In genomic region chr19:5490313-5490897, GRCm38 (mm10) we compare ENCODE assay signal across 7 mouse cellular contexts. TPM values are rescaled to one million over a fixed set of nuclear protein-coding genes. Genes with fewer than 3 reads are reported as not detected.
DNase-seq lines count a peak whose midpoint lies in the region; ATAC-seq lines count a peak whose summit lies in the region.

Gene Cfl1, plus strand, starts transcription at chr19:5490455.

- H3K4me3 ChIP-seq in intestine, embryonic 15.5 days (replicated peaks), result peak within 1 kb of the TSS; percentile 100
- H3K4me3 ChIP-seq in midbrain, embryonic 10.5 days, result peak within 1 kb of the TSS; percentile 86

- H3K36me3 ChIP-seq in intestine, embryonic 15.5 days, result peaks cover 16% of the 10 kb centered on the region
- H3K36me3 ChIP-seq in midbrain, embryonic 10.5 days, result peaks cover 46% of the 10 kb centered on the region

- intact Hi-C loops in gastrocnemius, postnatal 36 days (cut with DNase I), result no loop called here
- intact Hi-C loops in left cerebral cortex, postnatal 25 days (cut with DNase I), result loop anchor here (1.0 to 2.0 kb wide), 4 partner anchors 20 to 194 kb away; partner anchors contain the start of genes Fibp, Sart1 and Snx32

- H3K4me1 ChIP-seq in intestine, embryonic 15.5 days (replicated peaks), result peaks cover 29% of the 10 kb centered on the region
- peaks cover 47% of the 10 kb centered on the region for H3K4me1 ChIP-seq in midbrain, embryonic 10.5 days

- H3K9ac ChIP-seq in intestine, embryonic 15.5 days, result peak within 1 kb of the TSS; percentile 98

- H3K4me2 ChIP-seq in intestine, embryonic 15.5 days (replicated peaks), result peak within 1 kb of the TSS; percentile 87

- peak within 1 kb of the TSS; percentile 99 for H3K27ac ChIP-seq in intestine, embryonic 15.5 days
- peak within 1 kb of the TSS; percentile 99 for H3K27ac ChIP-seq in midbrain, embryonic 10.5 days (replicated peaks)

- no peaks in the 10 kb centered on the region for H3K9me3 ChIP-seq in intestine, embryonic 15.5 days
- H3K9me3 ChIP-seq in midbrain, embryonic 10.5 days (replicated peaks), result no peaks in the 10 kb centered on the region

- peak; percentile 66 for ATAC-seq in intestine, embryonic 15.5 days

- peak; percentile 91 for DNase-seq in adrenal gland, adult 18-20 months (ENCODE audit: low spot score in 2 of 2)
- DNase-seq in embryo, embryonic 11.5 days (ENCODE audit: low read depth, low spot score), result peak; percentile 92
- peak; percentile 89 to 91 for DNase-seq in gastrocnemius, postnatal 36 days
- DNase-seq in left cerebral cortex, postnatal 25 days (ENCODE audit: low spot score in 2 of 2), result peak; percentile 96 to 98
- DNase-seq in midbrain, embryonic 10.5 days (ENCODE audit: low spot score), result peak; percentile 95
- DNase-seq in right cerebral cortex, postnatal 4 days, result peak; percentile 89

- under 1% methylated on average over 61 of the region's 62 CpGs for WGBS in intestine, embryonic 15.5 days
- WGBS in midbrain, embryonic 10.5 days, result under 1% methylated on average over 62 of the region's 62 CpGs

- no peaks in the 10 kb centered on the region for H3K27me3 ChIP-seq in intestine, embryonic 15.5 days (replicated peaks)
- no peaks in the 10 kb centered on the region for H3K27me3 ChIP-seq in midbrain, embryonic 10.5 days (ENCODE audit: low read depth, poor library complexity, severe bottlenecking)

RNA-seq across cellular contexts. Expression of gene Cfl1, which starts in this region (rescaled TPM):
- 100 to 1,000 TPM; 689 to 693 TPM for total RNA-seq in adrenal gland, adult 18-20 months (2021)
- total RNA-seq in gastrocnemius, postnatal 36 days (2021), result 10 to 100 TPM; 67.8 to 72.7 TPM
- 2,332 and 2,514 TPM in 2 replicates for polyA plus RNA-seq in intestine, embryonic 15.5 days (2015; fragmentation: Nextera tagmentation; extraction: Ambion mirVana)
- total RNA-seq in left cerebral cortex, postnatal 25 days (2021), result 1,000 to 10,000 TPM; 1,474 to 1,552 TPM
- polyA plus RNA-seq in midbrain, embryonic 10.5 days (2016; fragmentation: Nextera tagmentation; extraction: Ambion mirVana), result 3,131 and 3,331 TPM in 2 replicates

Comparison
In these comparisons a context has a peak if more than half of its experiments do, and no peak if none do; other contexts are left out.
1. Peak in every context shown above with its lines: DNase-seq, ATAC-seq, H3K4me3 ChIP-seq and H3K27ac ChIP-seq.
2. RNA of gene Cfl1 (total RNA-seq): 1,474 to 1,552 TPM in left cerebral cortex, postnatal 25 days and 689 to 693 TPM in adrenal gland, adult 18-20 months; 67.8 to 72.7 TPM in gastrocnemius, postnatal 36 days; every median in the first group is over 4 times any median in the second.